In genomic region chr13:18717185-18717584, GRCm38 (mm10) we compare ENCODE assay signal across 8 mouse cellular contexts. TPM values are rescaled to one million over a fixed set of nuclear protein-coding genes. Genes with fewer than 3 reads are reported as not detected.
DNase-seq lines count a peak whose midpoint lies in the region; ATAC-seq lines count a peak whose summit lies in the region.

Gene Vps41 (plus strand): TSS chr13:18717286.

- H3K4me1 ChIP-seq in heart, embryonic 14.5 days (ENCODE audit: control insufficient read depth in 2 of 2, insufficient read depth in 2 of 2, low read length in 2 of 2) = peaks cover 0 to 4% of the 10 kb centered on the region in 2 experiments; a peak in 2 of 4 replicates
- peaks cover 10% of the 10 kb centered on the region for H3K4me1 ChIP-seq in liver, embryonic 13.5 days (replicated peaks)
- peaks cover 6% of the 10 kb centered on the region; the same call in 1 of the 2 replicates for H3K4me1 ChIP-seq in stomach, embryonic 16.5 days (ENCODE audit: control insufficient read depth, insufficient read depth, low read length)

- peak within 1 kb of the TSS; percentile 83 for H3K9ac ChIP-seq in heart, embryonic 14.5 days (ENCODE audit: low read length)
- H3K9ac ChIP-seq in liver, embryonic 13.5 days = peak within 1 kb of the TSS; percentile 85
- H3K9ac ChIP-seq in stomach, embryonic 16.5 days (ENCODE audit: low read length) = peak within 1 kb of the TSS; percentile 94

- DNase-seq in c-Kit-negative CD71-positive TER-119-positive erythroid progenitor cells, embryonic 14.5 days (ENCODE audit: low read depth, low spot score) = peak; percentile 51
- peak; percentile 67 for DNase-seq in fibroblast of lung, adult 2 months (ENCODE audit: low read depth)
- peak; percentile 87 for DNase-seq in kidney, postnatal 14 days
- DNase-seq in liver, embryonic 13.5 days = peak; percentile 67
- peak; percentile 73 for DNase-seq in neural tube, embryonic 10.5 days (ENCODE audit: extremely low spot score, low spot score)

- peak within 1 kb of the TSS; percentile 76 for H3K4me2 ChIP-seq in heart, embryonic 14.5 days (ENCODE audit: low read length)
- H3K4me2 ChIP-seq in liver, embryonic 13.5 days = peak within 1 kb of the TSS; percentile 68
- H3K4me2 ChIP-seq in stomach, embryonic 16.5 days (ENCODE audit: low read depth, low read length) = peak within 1 kb of the TSS; percentile 67

- H3K4me3 ChIP-seq in heart, embryonic 14.5 days (ENCODE audit: control insufficient read depth in 1 of 2, insufficient read depth in 1 of 2, low read depth in 1 of 2, low read length in 2 of 2) = peak within 1 kb of the TSS; percentile 72 to 90
- H3K4me3 ChIP-seq in liver, embryonic 13.5 days (replicated peaks) = peak within 1 kb of the TSS; percentile 79
- peak within 1 kb of the TSS; percentile 98 for H3K4me3 ChIP-seq in stomach, embryonic 16.5 days (replicated peaks; ENCODE audit: low read length)

- ATAC-seq in CD4-positive, CD25-positive, alpha-beta regulatory T cell, adult 4 months = peak; percentile 100
- peak; percentile 87 for ATAC-seq in heart, embryonic 14.5 days (ENCODE audit: insufficient number of reproducible peaks, insufficient read depth, low FRiP score, low read depth)
- ATAC-seq in liver, embryonic 13.5 days (ENCODE audit: low read depth) = peak; percentile 99
- peak; percentile 97 for ATAC-seq in stomach, embryonic 16.5 days (ENCODE audit: insufficient read depth, low FRiP score)

- no peaks in the 10 kb centered on the region for H3K27me3 ChIP-seq in heart, embryonic 14.5 days (ENCODE audit: control insufficient read depth, insufficient read depth, low read length)
- H3K27me3 ChIP-seq in liver, embryonic 13.5 days = no peaks in the 10 kb centered on the region
- H3K27me3 ChIP-seq in stomach, embryonic 16.5 days (ENCODE audit: control insufficient read depth, insufficient read depth, low read length) = no peaks in the 10 kb centered on the region

- under 1% methylated on average over 21 of the region's 21 CpGs for WGBS in heart, embryonic 14.5 days
- under 1% methylated on average over 21 of the region's 21 CpGs for WGBS in liver, embryonic 13.5 days (ENCODE audit: insufficient replicate concordance)
- under 1% methylated on average over 21 of the region's 21 CpGs for WGBS in stomach, embryonic 16.5 days

- no peaks in the 10 kb centered on the region for H3K9me3 ChIP-seq in heart, embryonic 14.5 days (ENCODE audit: control insufficient read depth, low read length)
- H3K9me3 ChIP-seq in liver, embryonic 13.5 days (replicated peaks) = no peaks in the 10 kb centered on the region
- H3K9me3 ChIP-seq in stomach, embryonic 16.5 days (replicated peaks; ENCODE audit: control insufficient read depth, low read length) = no peaks in the 10 kb centered on the region

- 0 out of 4 replicates have a peak within 1 kb of the TSS, but pooled peaks of 1 of the 2 experiments have one; percentile 3 for H3K27ac ChIP-seq in heart, embryonic 14.5 days (replicated peaks in 1 of 2; ENCODE audit: control insufficient read depth in 1 of 2, insufficient read depth in 1 of 2, low read depth in 2 of 2, low read length in 2 of 2)
- peak within 1 kb of the TSS; percentile 51; the same call in 1 of the 2 replicates for H3K27ac ChIP-seq in liver, embryonic 13.5 days
- H3K27ac ChIP-seq in stomach, embryonic 16.5 days (ENCODE audit: low read length) = no peak within 1 kb of the TSS

- no peaks in the 10 kb centered on the region for H3K36me3 ChIP-seq in heart, embryonic 14.5 days (ENCODE audit: control insufficient read depth, insufficient read depth, low read length)
- no peaks in the 10 kb centered on the region for H3K36me3 ChIP-seq in liver, embryonic 13.5 days
- no peaks in the 10 kb centered on the region for H3K36me3 ChIP-seq in stomach, embryonic 16.5 days (ENCODE audit: control insufficient read depth, insufficient read depth, low read length)

RNA-seq across cellular contexts. Expression of gene Vps41, which starts in this region (rescaled TPM):
- 100 to 1,000 TPM in 1 of 2 experiments, 10 to 100 TPM in 1; 93.9 to 114 TPM for polyA plus RNA-seq in CD4-positive, CD25-positive, alpha-beta regulatory T cell, adult 4 months (2017; shearing (Covaris generic))
- 52.7 and 56.4 TPM in 2 replicates for polyA plus RNA-seq in heart, embryonic 14.5 days (2014; fragmentation: Nextera tagmentation; extraction: Ambion mirVana)
- polyA plus RNA-seq in liver, embryonic 13.5 days (2015; fragmentation: Nextera tagmentation; extraction: Ambion mirVana) = 21.5 and 27.9 TPM in 2 replicates
- 62.5 and 65.0 TPM in 2 replicates for polyA plus RNA-seq in stomach, embryonic 16.5 days (2015; fragmentation: Nextera tagmentation; extraction: Ambion mirVana)
